In the genomic region with DNA sequence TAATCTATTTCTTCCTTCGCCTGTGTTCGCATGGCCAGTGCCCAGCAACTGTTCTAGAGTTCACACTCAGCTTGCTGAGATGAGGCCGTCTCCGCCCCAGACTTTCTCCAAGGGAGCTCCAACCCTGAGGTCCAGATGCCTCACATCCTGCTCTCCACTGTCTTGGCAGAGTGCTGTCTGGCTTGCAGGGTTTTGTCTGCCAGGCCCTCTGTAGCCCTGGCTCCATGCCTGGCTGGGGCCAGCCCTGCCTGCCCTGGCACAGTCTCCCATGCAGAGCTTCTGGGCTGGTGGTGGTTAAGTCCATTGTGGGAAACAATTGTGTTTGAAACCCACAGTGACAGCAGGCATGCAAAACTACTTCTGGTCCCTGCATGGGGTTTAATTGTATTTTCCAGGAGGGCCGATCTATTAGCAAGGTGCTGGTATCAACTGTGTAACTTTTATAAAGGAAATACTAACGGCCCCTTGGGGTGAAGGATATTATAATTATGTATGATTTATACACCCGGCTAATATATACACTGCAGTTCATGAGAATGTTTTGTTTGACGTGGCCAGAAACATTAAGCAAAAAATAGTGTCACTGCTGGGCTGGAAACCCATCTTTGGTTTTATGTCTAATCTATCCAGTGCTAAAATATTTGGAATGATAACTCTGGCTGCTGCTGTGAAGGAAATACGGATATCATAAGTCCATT, we compare ENCODE assay signal across 9 mouse cellular contexts.
DNase-seq lines count a peak whose midpoint lies in the region; ATAC-seq and TF ChIP-seq lines count a peak whose summit lies in the region.
"Had no signal": no experiment of that assay in that cellular context is flagged by ENCODE, and none has a peak within 500 bp of the region (broad histone marks: within the 10 kb centered on the region; RNA-seq: fewer than 3 reads in every experiment).

No protein-coding gene starts in this region.

- no peak for TF ChIP-seq CTCF in heart, adult 2 months (IDR thresholded peaks at IDR 0.05)

- no peak overlapping the region for H3K4me3 ChIP-seq in heart, adult 2 months
- no peak overlapping the region for H3K4me3 ChIP-seq in heart, embryonic 12.5 days
- H3K4me3 ChIP-seq: limb, embryonic 12.5 days had no signal

- H3K4me1 ChIP-seq in heart, adult 2 months (ENCODE audit: control insufficient read depth, insufficient read depth, low read length): no peaks in the 10 kb centered on the region; the same call in 1 of the 2 replicates
- no peaks in the 10 kb centered on the region for H3K4me1 ChIP-seq in heart, embryonic 12.5 days (replicated peaks)
- H3K4me1 ChIP-seq: limb, embryonic 12.5 days had no signal

- no peaks in the 10 kb centered on the region for H3K9me3 ChIP-seq in heart, embryonic 12.5 days (replicated peaks)
- H3K9me3 ChIP-seq: limb, embryonic 12.5 days had no signal

- no peak for TF ChIP-seq EP300 in heart, adult 2 months (IDR thresholded peaks at IDR 0.05; ENCODE audit: insufficient read depth, low read depth, low read length)

- no peaks in the 10 kb centered on the region for H3K27me3 ChIP-seq in heart, adult 2 months (ENCODE audit: control insufficient read depth, insufficient read depth, low read length)
- H3K27me3 ChIP-seq in heart, embryonic 12.5 days (replicated peaks): no peaks in the 10 kb centered on the region
- H3K27me3 ChIP-seq: limb, embryonic 12.5 days had no signal

- no peak overlapping the region for H3K9ac ChIP-seq in heart, adult 2 months (ENCODE audit: low read depth, low read length)
- H3K9ac ChIP-seq in heart, embryonic 12.5 days: no peak overlapping the region
- H3K9ac ChIP-seq: limb, embryonic 12.5 days had no signal

- H3K4me2 ChIP-seq in heart, embryonic 12.5 days: no peak overlapping the region
- H3K4me2 ChIP-seq: limb, embryonic 12.5 days had no signal

- ATAC-seq in heart, embryonic 12.5 days (ENCODE audit: insufficient number of reproducible peaks, low FRiP score): no peak
- no peak for ATAC-seq in activated CD4-positive, CD25-positive, alpha-beta regulatory T cell, adult 4 months

- intact Hi-C loops in heart, adult 2 months (cut with DNase I): no loop called here
- intact Hi-C loops in heart, postnatal 10 days (cut with DNase I): no loop called here
- intact Hi-C loops in left cerebral cortex, postnatal 25 days (cut with DNase I): no loop called here

- H3K79me2 ChIP-seq in heart, adult 2 months (replicated peaks; ENCODE audit: control insufficient read depth, insufficient read depth, low read length): no peaks in the 10 kb centered on the region

- WGBS in heart, adult 2 months: 59% methylated on average over 9 of the region's 9 CpGs
- 78% methylated on average over 9 of the region's 9 CpGs for WGBS in heart, embryonic 12.5 days

- no peaks in the 10 kb centered on the region for H3K36me3 ChIP-seq in heart, adult 2 months (ENCODE audit: control insufficient read depth, insufficient read depth, low read length)
- H3K36me3 ChIP-seq in heart, embryonic 12.5 days: no peaks in the 10 kb centered on the region
- H3K36me3 ChIP-seq: limb, embryonic 12.5 days had no signal

- TF ChIP-seq POLR2A in heart, adult 2 months (IDR thresholded peaks at IDR 0.05; ENCODE audit: insufficient read depth, low read depth, low read length): no peak

- no peak overlapping the region for H3K27ac ChIP-seq in heart, adult 2 months
- no peak overlapping the region for H3K27ac ChIP-seq in heart, embryonic 12.5 days (ENCODE audit: poor library complexity, severe bottlenecking)
- H3K27ac ChIP-seq: limb, embryonic 12.5 days had no signal

- peak; percentile 55 to 65 for DNase-seq in heart, adult 2 months
- DNase-seq in 3134 (ENCODE audit: extremely low read depth, insufficient read length, low spot score): peak; percentile 50
- peak; percentile 96 for DNase-seq in cerebellum, adult 11-12 months
- peak; percentile 76 to 77 for DNase-seq in heart, postnatal 10 days
- DNase-seq in right cerebral cortex, postnatal 4 days: peak; percentile 36
- DNase-seq in left cerebral cortex, postnatal 25 days (ENCODE audit: low spot score in 2 of 2): no peak

Comparison
In these comparisons a context has a peak if more than half of its experiments do, and no peak if none do; other contexts are left out.
1. DNase-seq: peak in heart, adult 2 months (2 of 2), 3134 (single experiment), cerebellum, adult 11-12 months (single experiment), heart, postnatal 10 days (2 of 2) and right cerebral cortex, postnatal 4 days (single experiment); none in left cerebral cortex, postnatal 25 days (0 of 2).